Mouse (Mus musculus): Measurements from ENCODE around the gene Erbb2. TPM values are rescaled to one million over a fixed set of nuclear protein-coding genes. Genes with fewer than 3 reads are reported as not detected.
A peak's percentile ranks its signal among the peaks of the same experiment; 100 is the strongest.

Gene Erbb2
- polyA plus RNA-seq, 1 experiment from 2014 or later: 1.2 TPM

GRCm38 (mm10) chr11:98449921-98450771 lies 37.9 kb downstream of the Erbb2 start:
- 64% methylated on average over 20 of the region's 20 CpGs for WGBS (ENCODE audit: insufficient replicate concordance)
- Histone ChIP-seq H3K36me3 (replicated peaks; ENCODE audit: insufficient read depth, low read length) (peaks cover 15% of the 10 kb centered on the region), H3K4me3 (ENCODE audit: low read depth, low read length) (peak overlapping the region; percentile 55), H3K4me1 (ENCODE audit: insufficient read depth) (peaks cover 3% of the 10 kb centered on the region; the same call in 1 of the 2 replicates), H3K4me2 (ENCODE audit: low read depth, low read length) (peak overlapping the region; percentile 69), H3K9ac (replicated peaks) (peak overlapping the region; percentile 66; the same call in 1 of the 2 replicates), H3K27me3 (ENCODE audit: insufficient read depth, low read length) (peaks cover 16% of the 10 kb centered on the region; the same call in 1 of the 2 replicates), H3K9me3 (ENCODE audit: low read length) (no peaks in the 10 kb centered on the region), H3K27ac (ENCODE audit: low read depth) (peak overlapping the region; percentile 55; the same call in 1 of the 2 replicates)
- no peak for ATAC-seq
- TF ChIP-seq EP300 (IDR thresholded peaks at IDR 0.05; ENCODE audit: low read depth) (no peak), CTCF (IDR thresholded peaks at IDR 0.05; ENCODE audit: low read depth) (no peak)
- DNase-seq: no peak

GRCm38 (mm10) chr11:98455484-98455883 lies 43.2 kb downstream of the Erbb2 start:
- Histone ChIP-seq H3K36me3 (replicated peaks; ENCODE audit: insufficient read depth, low read length) (peaks cover 23% of the 10 kb centered on the region), H3K9ac (replicated peaks) (no peak overlapping the region), H3K4me1 (ENCODE audit: insufficient read depth) (peaks cover 13% of the 10 kb centered on the region), H3K27me3 (ENCODE audit: insufficient read depth, low read length) (peaks cover 19% of the 10 kb centered on the region), H3K27ac (ENCODE audit: low read depth) (no peak overlapping the region), H3K9me3 (ENCODE audit: low read length) (no peaks in the 10 kb centered on the region), H3K4me2 (ENCODE audit: low read depth, low read length) (no peak overlapping the region), H3K4me3 (ENCODE audit: low read depth, low read length) (no peak overlapping the region)
- TF ChIP-seq EP300 (IDR thresholded peaks at IDR 0.05; ENCODE audit: low read depth): no peak
- TF ChIP-seq CTCF (IDR thresholded peaks at IDR 0.05; ENCODE audit: low read depth): peak; percentile 55
- ATAC-seq (no peak), DNase-seq (peak; percentile 51)
- WGBS (ENCODE audit: insufficient replicate concordance): 76% methylated on average over 4 of the region's 4 CpGs

DNA sequence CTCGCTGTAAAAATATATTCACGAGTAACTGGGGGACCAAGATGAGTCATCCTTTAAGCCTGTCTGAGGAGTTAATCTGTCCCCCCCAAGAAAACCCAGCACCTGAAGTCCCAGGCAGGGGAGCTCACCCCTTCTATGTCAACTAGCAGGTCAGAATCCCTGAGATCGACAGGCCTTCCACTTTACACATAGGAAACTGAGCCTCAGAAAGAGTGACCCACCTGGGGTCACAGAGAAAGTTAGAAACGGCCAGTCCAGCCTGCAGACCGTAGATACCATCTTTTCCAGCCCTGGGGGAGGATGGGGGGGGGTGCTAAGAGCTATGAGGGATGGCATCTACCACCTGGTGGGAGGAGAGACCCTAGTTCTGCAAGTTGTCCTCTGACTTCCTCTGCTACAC lies 44.3 kb downstream of the Erbb2 start:
- WGBS (ENCODE audit: insufficient replicate concordance): 60% methylated on average over 5 of the region's 5 CpGs
- ATAC-seq (0 out of 2 replicates have a peak, but pooled peaks have one; percentile 2), DNase-seq (no peak)
- Histone ChIP-seq H3K36me3 (replicated peaks; ENCODE audit: insufficient read depth, low read length) (peaks cover 23% of the 10 kb centered on the region), H3K4me1 (ENCODE audit: insufficient read depth) (peaks cover 10% of the 10 kb centered on the region), H3K4me3 (ENCODE audit: low read depth, low read length) (no peak overlapping the region), H3K27me3 (ENCODE audit: insufficient read depth, low read length) (peaks cover 19% of the 10 kb centered on the region), H3K9me3 (ENCODE audit: low read length) (no peaks in the 10 kb centered on the region), H3K27ac (ENCODE audit: low read depth) (no peak overlapping the region), H3K9ac (replicated peaks) (no peak overlapping the region), H3K4me2 (ENCODE audit: low read depth, low read length) (no peak overlapping the region)
- TF ChIP-seq EP300 (IDR thresholded peaks at IDR 0.05; ENCODE audit: low read depth): no peak
- no peak for TF ChIP-seq CTCF (IDR thresholded peaks at IDR 0.05; ENCODE audit: low read depth)

- Histone ChIP-seq H3K9ac (replicated peaks) (no peak overlapping the region), H3K9me3 (ENCODE audit: low read length) (no peaks in the 10 kb centered on the region), H3K4me1 (ENCODE audit: insufficient read depth) (peaks cover 10% of the 10 kb centered on the region), H3K27me3 (ENCODE audit: insufficient read depth, low read length) (peaks cover 19% of the 10 kb centered on the region), H3K27ac (ENCODE audit: low read depth) (no peak overlapping the region), H3K4me2 (ENCODE audit: low read depth, low read length) (peak overlapping the region; percentile 92), H3K4me3 (ENCODE audit: low read depth, low read length) (peak overlapping the region; percentile 62), H3K36me3 (replicated peaks; ENCODE audit: insufficient read depth, low read length) (peaks cover 23% of the 10 kb centered on the region)
- no peak for TF ChIP-seq EP300 (IDR thresholded peaks at IDR 0.05; ENCODE audit: low read depth)
- no peak for TF ChIP-seq CTCF (IDR thresholded peaks at IDR 0.05; ENCODE audit: low read depth)
- ATAC-seq: peak; percentile 12
- DNase-seq: no peak
- WGBS (ENCODE audit: insufficient replicate concordance): 20% methylated on average over 9 of the region's 9 CpGs
Measured at GRCm38 (mm10) chr11:98456945-98457344, 44.7 kb downstream of the Erbb2 start.

DNA sequence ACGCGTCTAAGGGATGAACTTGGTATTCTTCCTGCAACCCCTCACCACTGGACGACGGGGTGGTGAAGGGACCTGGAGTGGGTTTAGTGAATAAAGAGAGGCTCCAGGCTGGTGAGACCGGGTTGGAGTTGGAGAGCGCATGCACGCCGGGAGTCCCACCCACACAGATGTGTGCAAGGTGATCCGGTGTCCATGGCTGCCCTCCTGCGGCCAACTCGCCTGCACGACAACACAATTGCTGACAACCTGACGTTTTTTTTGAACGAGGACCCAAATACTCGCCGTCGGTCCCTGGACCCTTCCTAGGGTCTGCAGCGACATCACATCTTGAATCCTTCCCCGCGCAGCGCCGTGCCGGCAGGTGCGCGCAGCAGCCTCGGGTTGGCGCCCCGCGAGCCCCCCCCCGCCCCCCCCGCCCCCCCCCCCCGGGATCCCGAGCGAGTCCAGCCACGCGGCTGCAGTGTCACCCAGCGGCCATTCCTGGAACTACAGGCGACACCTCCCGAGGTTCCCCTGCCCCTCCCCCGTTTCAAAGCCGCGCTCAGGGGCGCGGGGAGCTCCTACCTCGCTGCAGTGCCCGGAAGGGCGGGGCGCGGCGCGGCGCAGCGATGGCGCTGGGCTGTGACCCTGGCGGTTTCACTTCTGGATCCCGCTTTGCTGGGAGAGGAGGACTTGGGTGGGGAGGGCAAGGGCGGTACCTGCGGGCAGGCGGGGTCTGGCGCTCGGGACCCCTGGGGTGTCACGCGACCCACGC lies 45.3 kb downstream of the Erbb2 start:
- Histone ChIP-seq H3K27ac (ENCODE audit: low read depth) (peak overlapping the region; percentile 69), H3K36me3 (replicated peaks; ENCODE audit: insufficient read depth, low read length) (peaks cover 23% of the 10 kb centered on the region), H3K4me3 (ENCODE audit: low read depth, low read length) (peak overlapping the region; percentile 62), H3K9me3 (ENCODE audit: low read length) (no peaks in the 10 kb centered on the region), H3K4me1 (ENCODE audit: insufficient read depth) (peaks cover 10% of the 10 kb centered on the region), H3K4me2 (ENCODE audit: low read depth, low read length) (peak overlapping the region; percentile 92), H3K9ac (replicated peaks) (peak overlapping the region; percentile 60), H3K27me3 (ENCODE audit: insufficient read depth, low read length) (peaks cover 19% of the 10 kb centered on the region)
- ATAC-seq (peak; percentile 76), DNase-seq (peak; percentile 92)
- 0% methylated on average over 20 of the region's 64 CpGs for WGBS (ENCODE audit: insufficient replicate concordance)
- peak; percentile 64 for TF ChIP-seq CTCF (IDR thresholded peaks at IDR 0.05; ENCODE audit: low read depth)
- no peak for TF ChIP-seq EP300 (IDR thresholded peaks at IDR 0.05; ENCODE audit: low read depth)

Data from liver, postnatal 0 days (tissue).